Mouse (Mus musculus) intestine, embryonic 15.5 days (tissue): ENCODE results near the gene Exoc6b. TPM values are rescaled to one million over a fixed set of nuclear protein-coding genes. Genes with fewer than 3 reads are reported as not detected.
A peak's percentile ranks its signal among the peaks of the same experiment; 100 is the strongest.

ENCODE experiments used
- ATAC-seq: fragments of 200-750 bp; cut with Nextera tagmentation; 2 replicates; pipeline ENCODE4 v1.8.0; 2017; ENCODE audit warnings: moderate TSS enrichment, moderate library complexity
- H3K27ac ChIP-seq: fragments of 300-500 bp; sonication (generic); 2 replicates; pipeline ENCODE4 v1.5.1; 2015; ENCODE audit warnings: mild to moderate bottlenecking, inconsistent platforms
- H3K27me3 ChIP-seq: fragments of 300-500 bp; sonication (generic); replicated peaks from 2 replicates; pipeline ENCODE4 v1.6.1; 2015; ENCODE audit warnings: inconsistent platforms
- H3K36me3 ChIP-seq: fragments of 300-500 bp; sonication (generic); 2 replicates; pipeline ENCODE4 v1.6.1; 2015; ENCODE audit warnings: inconsistent platforms
- H3K4me1 ChIP-seq: fragments of 300-500 bp; sonication (generic); replicated peaks from 2 replicates; pipeline ENCODE4 v1.6.1; 2015; ENCODE audit warnings: inconsistent platforms
- H3K4me2 ChIP-seq: fragments of 300-500 bp; sonication (generic); replicated peaks from 2 replicates; pipeline ENCODE4 v1.6.1; 2015; ENCODE audit warnings: mild to moderate bottlenecking, inconsistent platforms
- H3K4me3 ChIP-seq: fragments of 300-500 bp; sonication (generic); replicated peaks from 2 replicates; pipeline ENCODE4 v1.5.1; 2015; ENCODE audit warnings: inconsistent platforms
- H3K9ac ChIP-seq: fragments of 300-500 bp; sonication (generic); 2 replicates; pipeline ENCODE4 v1.6.1; 2015; ENCODE audit warnings: inconsistent platforms
- H3K9me3 ChIP-seq: fragments of 300-500 bp; sonication (generic); 2 replicates; pipeline ENCODE4 v1.6.1; 2016; ENCODE audit warnings: inconsistent platforms
- WGBS: fragments of 180-500 bp; shearing (Covaris S2); methylation state at CpG from one replicate; pipeline ENCODE4 v1.1.7; 2015; 5-methylcytosine and 5-hydroxymethylcytosine counted together
- polyA plus RNA-seq: library from polyadenylated mRNA; unstranded; fragments of >200 nt; fragmentation: Nextera tagmentation; extraction: Ambion mirVana; gene quantifications from 2 replicates; pipeline ENCODE4 v1.2.1, GENCODE M21; 2015

The Exoc6b gene
- polyA plus RNA-seq, 1 experiment from 2014 or later: 19.5 TPM

- Histone ChIP-seq H3K36me3 (no peaks in the 10 kb centered on the region), H3K4me3 (no peak overlapping the region), H3K9me3 (no peaks in the 10 kb centered on the region), H3K27ac (no peak overlapping the region), H3K4me2 (no peak overlapping the region), H3K4me1 (peaks cover 37% of the 10 kb centered on the region), H3K9ac (no peak overlapping the region), H3K27me3 (peaks cover 33% of the 10 kb centered on the region)
- peak; percentile 35; the same call in 1 of the 2 replicates for ATAC-seq
- WGBS: 30% methylated on average over 6 of the region's 6 CpGs
Observed at GRCm38 (mm10) chr6:84590961-84591745, 478.2 kb downstream of the Exoc6b start.

- H3K9ac ChIP-seq: no peak overlapping the region
- peak overlapping the region; percentile 96 for H3K4me2 ChIP-seq
- H3K4me3 ChIP-seq: peak overlapping the region; percentile 15; the same call in 1 of the 2 replicates
- H3K36me3 ChIP-seq: no peaks in the 10 kb centered on the region
- no peaks in the 10 kb centered on the region for H3K9me3 ChIP-seq
- 4% methylated on average over 39 of the region's 39 CpGs for WGBS
- H3K4me1 ChIP-seq: peaks cover 48% of the 10 kb centered on the region
- H3K27me3 ChIP-seq: peaks cover 42% of the 10 kb centered on the region
- no peak overlapping the region for H3K27ac ChIP-seq
- peak; percentile 67 for ATAC-seq
Observed at GRCm38 (mm10) chr6:84589742-84590686, 479.3 kb downstream of the Exoc6b start.

- peak overlapping the region; percentile 48; the same call in 1 of the 2 replicates for H3K9ac ChIP-seq
- H3K9me3 ChIP-seq: no peaks in the 10 kb centered on the region
- H3K27me3 ChIP-seq: peaks cover 52% of the 10 kb centered on the region
- WGBS: 1% methylated on average over 50 of the region's 54 CpGs
- H3K4me3 ChIP-seq: peak overlapping the region; percentile 49
- ATAC-seq: peak; percentile 40
- no peak overlapping the region for H3K27ac ChIP-seq
- H3K4me1 ChIP-seq: peaks cover 57% of the 10 kb centered on the region
- peak overlapping the region; percentile 96 for H3K4me2 ChIP-seq
- H3K36me3 ChIP-seq: no peaks in the 10 kb centered on the region
Observed at GRCm38 (mm10) chr6:84588895-84589652, 480.2 kb downstream of the Exoc6b start.

GRCm38 (mm10) chr6:84588221-84588894 lies 481.0 kb downstream of the Exoc6b start:
- peaks cover 63% of the 10 kb centered on the region for H3K4me1 ChIP-seq
- H3K27me3 ChIP-seq: peaks cover 58% of the 10 kb centered on the region
- no peak overlapping the region for H3K27ac ChIP-seq
- H3K36me3 ChIP-seq: no peaks in the 10 kb centered on the region
- no peak for ATAC-seq
- peak overlapping the region; percentile 49 for H3K4me3 ChIP-seq
- H3K9me3 ChIP-seq: no peaks in the 10 kb centered on the region
- WGBS: 0% methylated on average over 41 of the region's 41 CpGs
- peak overlapping the region; percentile 48 for H3K9ac ChIP-seq
- H3K4me2 ChIP-seq: peak overlapping the region; percentile 96

GRCm38 (mm10) chr6:84587471-84588101 lies 481.7 kb downstream of the Exoc6b start:
- peak overlapping the region; percentile 48 for H3K9ac ChIP-seq
- 0 out of 2 replicates have a peak overlapping the region, but pooled peaks have one; percentile 27 for H3K27ac ChIP-seq
- WGBS: under 1% methylated on average over 51 of the region's 51 CpGs
- H3K36me3 ChIP-seq: no peaks in the 10 kb centered on the region
- ATAC-seq: no peak
- H3K4me3 ChIP-seq: peak overlapping the region; percentile 49
- H3K9me3 ChIP-seq: no peaks in the 10 kb centered on the region
- peaks cover 71% of the 10 kb centered on the region for H3K4me1 ChIP-seq
- H3K4me2 ChIP-seq: peak overlapping the region; percentile 96
- peaks cover 63% of the 10 kb centered on the region for H3K27me3 ChIP-seq

- H3K4me1 ChIP-seq: peaks cover 80% of the 10 kb centered on the region
- H3K4me3 ChIP-seq: peak overlapping the region; percentile 49
- H3K27me3 ChIP-seq: peaks cover 70% of the 10 kb centered on the region
- H3K4me2 ChIP-seq: peak overlapping the region; percentile 96
- H3K9me3 ChIP-seq: no peaks in the 10 kb centered on the region
- no peaks in the 10 kb centered on the region for H3K36me3 ChIP-seq
- ATAC-seq: no peak
- 3% methylated on average over 28 of the region's 28 CpGs for WGBS
- H3K27ac ChIP-seq: no peak overlapping the region
- no peak overlapping the region for H3K9ac ChIP-seq
Observed at GRCm38 (mm10) chr6:84586551-84587200, 482.6 kb downstream of the Exoc6b start.

- H3K9ac ChIP-seq: peak overlapping the region; percentile 36
- peaks cover 75% of the 10 kb centered on the region for H3K27me3 ChIP-seq
- peak overlapping the region; percentile 49 for H3K4me3 ChIP-seq
- H3K36me3 ChIP-seq: no peaks in the 10 kb centered on the region
- WGBS: 1% methylated on average over 37 of the region's 37 CpGs
- ATAC-seq: no peak
- peaks cover 75% of the 10 kb centered on the region for H3K4me1 ChIP-seq
- no peaks in the 10 kb centered on the region for H3K9me3 ChIP-seq
- no peak overlapping the region for H3K27ac ChIP-seq
- H3K4me2 ChIP-seq: peak overlapping the region; percentile 96
Observed at GRCm38 (mm10) chr6:84585686-84586300, 483.5 kb downstream of the Exoc6b start.

- H3K4me1 ChIP-seq: peaks cover 75% of the 10 kb centered on the region
- H3K27ac ChIP-seq: no peak overlapping the region
- peak overlapping the region; percentile 49 for H3K4me3 ChIP-seq
- no peaks in the 10 kb centered on the region for H3K36me3 ChIP-seq
- H3K4me2 ChIP-seq: peak overlapping the region; percentile 96
- under 1% methylated on average over 66 of the region's 66 CpGs for WGBS
- H3K9ac ChIP-seq: peak overlapping the region; percentile 36
- ATAC-seq: no peak
- H3K27me3 ChIP-seq: peaks cover 81% of the 10 kb centered on the region
- H3K9me3 ChIP-seq: no peaks in the 10 kb centered on the region
Observed at GRCm38 (mm10) chr6:84584783-84585685, 484.3 kb downstream of the Exoc6b start.

GRCm38 (mm10) chr6:84583841-84584782 lies 485.2 kb downstream of the Exoc6b start:
- Histone ChIP-seq H3K4me3 (peak overlapping the region; percentile 49), H3K36me3 (no peaks in the 10 kb centered on the region), H3K9ac (0 out of 2 replicates have a peak overlapping the region, but pooled peaks have one; percentile 36), H3K4me1 (peaks cover 68% of the 10 kb centered on the region), H3K9me3 (no peaks in the 10 kb centered on the region), H3K4me2 (peak overlapping the region; percentile 96), H3K27ac (no peak overlapping the region), H3K27me3 (peaks cover 75% of the 10 kb centered on the region)
- WGBS: 7% methylated on average over 48 of the region's 48 CpGs
- ATAC-seq: peak; percentile 11; the same call in 1 of the 2 replicates
